Mouse (Mus musculus): ENCODE measurements at regions not wholly inside any gene's neighbourhood (a gene's known extent, or its start where the extent isn't known, plus 50 kb on each side); places are given as distances from the start of the nearest gene placed in this dataset.

DNA sequence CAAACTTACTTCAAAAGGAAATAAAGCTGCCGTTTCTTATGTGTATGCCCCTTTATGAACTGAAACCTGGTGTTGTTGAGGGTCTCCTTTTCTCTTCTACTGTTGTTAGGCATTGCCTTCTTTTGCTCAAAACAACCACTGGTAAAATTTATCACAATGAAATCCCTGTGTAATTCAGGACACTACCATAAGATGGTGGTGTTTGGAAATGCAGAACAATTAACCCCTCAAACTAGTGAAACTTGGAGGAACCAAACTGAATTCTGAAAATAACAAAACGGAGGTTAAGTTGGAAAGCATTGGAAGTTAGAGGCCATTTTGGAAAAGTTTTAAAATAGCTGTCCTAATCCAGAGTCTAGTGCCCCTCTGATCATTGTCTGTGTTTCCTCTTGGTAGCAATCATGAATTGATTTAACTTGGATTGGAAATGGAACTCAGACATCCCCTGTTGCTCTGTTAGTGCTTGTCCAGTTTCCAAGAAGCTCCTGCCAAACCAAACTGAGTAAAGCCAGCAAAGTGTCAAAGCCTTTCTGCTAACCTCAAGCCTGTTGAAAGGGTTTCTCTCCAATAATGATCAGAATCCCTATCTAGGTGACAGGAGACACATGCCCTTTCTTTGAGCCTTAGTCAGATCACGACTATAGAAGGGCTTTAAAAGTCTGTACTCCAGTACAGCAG is 313.0 kb upstream of the Cdh12 start:
- Histone ChIP-seq H3K4me1 (ENCODE audit: control insufficient read depth, insufficient read depth, low read length) (no peaks in the 10 kb centered on the region), H3K27ac (ENCODE audit: insufficient read depth, low read length) (no peak overlapping the region), H3K9me3 (replicated peaks; ENCODE audit: control insufficient read depth, insufficient read depth, low read length, poor library complexity, severe bottlenecking) (no peaks in the 10 kb centered on the region), H3K36me3 (ENCODE audit: control insufficient read depth, insufficient read depth, low read length, poor library complexity, severe bottlenecking) (no peaks in the 10 kb centered on the region), H3K27me3 (ENCODE audit: control insufficient read depth, insufficient read depth, low read length, poor library complexity, severe bottlenecking) (no peaks in the 10 kb centered on the region), H3K4me3 (ENCODE audit: low read depth, low read length) (no peak overlapping the region), H3K9ac (ENCODE audit: low read depth, poor library complexity, severe bottlenecking) (no peak overlapping the region)
- no peak for TF ChIP-seq POLR2A (IDR thresholded peaks at IDR 0.05; ENCODE audit: insufficient read depth, low read length)
- no peak for TF ChIP-seq EP300 (IDR thresholded peaks at IDR 0.05; ENCODE audit: insufficient read depth, low read depth, low read length)
- no peak for TF ChIP-seq CTCF (IDR thresholded peaks at IDR 0.05; ENCODE audit: low read depth, low read length)

DNA sequence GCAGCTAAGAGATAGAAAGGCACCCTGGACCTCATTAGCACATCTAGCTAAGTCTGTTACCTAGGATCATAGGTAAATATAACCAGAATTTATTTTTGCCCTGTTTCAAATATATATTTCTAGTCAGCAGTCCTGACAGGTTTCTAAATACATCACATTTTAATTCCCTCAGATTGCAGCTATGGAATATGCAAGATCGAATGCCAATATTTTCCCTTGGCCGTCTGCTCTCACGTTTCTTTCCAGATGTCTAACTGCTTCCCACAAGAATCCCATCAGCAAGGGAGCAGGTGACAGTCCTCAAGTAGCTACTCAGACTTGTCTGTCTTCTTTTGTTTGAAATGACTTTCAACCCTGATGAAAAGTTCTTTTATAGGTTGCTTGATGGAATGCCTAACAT is 297.2 kb upstream of the Cdh12 start:
- Histone ChIP-seq H3K4me3 (ENCODE audit: low read depth, low read length) (no peak overlapping the region), H3K9ac (ENCODE audit: low read depth, poor library complexity, severe bottlenecking) (no peak overlapping the region), H3K36me3 (ENCODE audit: control insufficient read depth, insufficient read depth, low read length, poor library complexity, severe bottlenecking) (no peaks in the 10 kb centered on the region), H3K27ac (ENCODE audit: insufficient read depth, low read length) (no peak overlapping the region), H3K4me1 (ENCODE audit: control insufficient read depth, insufficient read depth, low read length) (no peaks in the 10 kb centered on the region), H3K27me3 (ENCODE audit: control insufficient read depth, insufficient read depth, low read length, poor library complexity, severe bottlenecking) (no peaks in the 10 kb centered on the region), H3K9me3 (replicated peaks; ENCODE audit: control insufficient read depth, insufficient read depth, low read length, poor library complexity, severe bottlenecking) (peaks cover 4% of the 10 kb centered on the region; the same call in 1 of the 2 replicates)
- no peak for TF ChIP-seq CTCF (IDR thresholded peaks at IDR 0.05; ENCODE audit: low read depth, low read length)
- no peak for TF ChIP-seq POLR2A (IDR thresholded peaks at IDR 0.05; ENCODE audit: insufficient read depth, low read length)
- TF ChIP-seq EP300 (IDR thresholded peaks at IDR 0.05; ENCODE audit: insufficient read depth, low read depth, low read length): no peak

All from ES-Bruce4 (cell line).